Mouse (Mus musculus): ENCODE measurements at regions not wholly inside any gene's neighbourhood (a gene's known extent, or its start where the extent isn't known, plus 50 kb on each side); places are given as distances from the start of the nearest gene placed in this dataset.

GRCm38 (mm10) chr2:71690277-71691161 lies 54.9 kb upstream of the Itga6 start:
- no peak for DNase-seq (ENCODE audit: low spot score in 2 of 2)

- DNase-seq (ENCODE audit: low spot score in 2 of 2) = no peak
These were observed 50.6 kb upstream of the Itga6 start for GRCm38 (mm10) chr2:71694758-71695310.
